ENCODE assay signal across 20 mouse cellular contexts in genomic region chr17:10306424-10306823, GRCm38 (mm10). TPM values are rescaled to one million over a fixed set of nuclear protein-coding genes. Genes with fewer than 3 reads are reported as not detected.
DNase-seq lines count a peak whose midpoint lies in the region; ATAC-seq lines count a peak whose summit lies in the region.
"Had no signal": no experiment of that assay in that cellular context is flagged by ENCODE, and none has a peak within 500 bp of the region (broad histone marks: within the 10 kb centered on the region; RNA-seq: fewer than 3 reads in every experiment).

No protein-coding gene starts in this region.

- DNase-seq in heart, postnatal 36 days: no peak
- no peak for DNase-seq in hindbrain, embryonic 10.5 days (ENCODE audit: low spot score)
- DNase-seq in neural tube, embryonic 10.5 days (ENCODE audit: extremely low spot score, low spot score): no peak
- no peak for DNase-seq in spleen, postnatal 14 days (ENCODE audit: low spot score in 2 of 2)
- DNase-seq: adrenal gland, postnatal 36 days; cerebellum, adult 9-10 months; gastrocnemius, postnatal 25 days; kidney, adult 8-10 months; kidney, postnatal 4 days; liver; liver, postnatal 0 days; lung, postnatal 36 days; thymus, postnatal 4 days had no signal

- no peak overlapping the region for H3K27ac ChIP-seq in heart, embryonic 11.5 days (ENCODE audit: low read depth, low read length)
- 0 out of 2 replicates have a peak overlapping the region, but pooled peaks have one; percentile 38 for H3K27ac ChIP-seq in hindbrain, embryonic 15.5 days (replicated peaks)
- H3K27ac ChIP-seq in hindbrain, embryonic 10.5 days: no peak overlapping the region
- H3K27ac ChIP-seq in neural tube, embryonic 13.5 days (replicated peaks): no peak overlapping the region
- H3K27ac ChIP-seq: embryonic facial prominence, embryonic 12.5 days; midbrain, embryonic 10.5 days had no signal

- no peaks in the 10 kb centered on the region for H3K27me3 ChIP-seq in heart, embryonic 11.5 days (ENCODE audit: control insufficient read depth, insufficient read depth, low read length)
- H3K27me3 ChIP-seq in hindbrain, embryonic 15.5 days: no peaks in the 10 kb centered on the region
- no peaks in the 10 kb centered on the region for H3K27me3 ChIP-seq in hindbrain, embryonic 10.5 days (ENCODE audit: insufficient read depth, poor library complexity, severe bottlenecking)
- no peaks in the 10 kb centered on the region for H3K27me3 ChIP-seq in neural tube, embryonic 13.5 days
- H3K27me3 ChIP-seq: embryonic facial prominence, embryonic 12.5 days; Patski had no signal

- ATAC-seq in heart, embryonic 11.5 days (replicated peaks; ENCODE audit: insufficient number of reproducible peaks, low FRiP score, low TSS enrichment): no peak
- no peak for ATAC-seq in hindbrain, embryonic 15.5 days (ENCODE audit: low FRiP score, low read depth)
- no peak for ATAC-seq in neural tube, embryonic 13.5 days (ENCODE audit: low read depth)
- ATAC-seq: activated CD4-positive, CD25-positive, alpha-beta regulatory T cell, adult 4 months; liver, postnatal 0 days; Patski had no signal

- H3K9me3 ChIP-seq in heart, embryonic 11.5 days (replicated peaks; ENCODE audit: control insufficient read depth, low read length): no peaks in the 10 kb centered on the region
- no peaks in the 10 kb centered on the region for H3K9me3 ChIP-seq in hindbrain, embryonic 15.5 days
- no peaks in the 10 kb centered on the region for H3K9me3 ChIP-seq in hindbrain, embryonic 10.5 days
- no peaks in the 10 kb centered on the region for H3K9me3 ChIP-seq in neural tube, embryonic 13.5 days
- H3K9me3 ChIP-seq: embryonic facial prominence, embryonic 12.5 days; midbrain, embryonic 10.5 days had no signal

- no peak overlapping the region for H3K9ac ChIP-seq in heart, embryonic 11.5 days (ENCODE audit: low read depth, low read length)
- no peak overlapping the region for H3K9ac ChIP-seq in hindbrain, embryonic 15.5 days
- 0 out of 2 replicates have a peak overlapping the region, but pooled peaks have one; percentile 31 for H3K9ac ChIP-seq in neural tube, embryonic 13.5 days
- H3K9ac ChIP-seq: embryonic facial prominence, embryonic 12.5 days; liver, postnatal 0 days had no signal

- no peaks in the 10 kb centered on the region for H3K36me3 ChIP-seq in heart, embryonic 11.5 days (ENCODE audit: control insufficient read depth, insufficient read depth, low read length)
- H3K36me3 ChIP-seq in hindbrain, embryonic 15.5 days: no peaks in the 10 kb centered on the region
- peaks cover 7% of the 10 kb centered on the region; the same call in 1 of the 2 replicates for H3K36me3 ChIP-seq in hindbrain, embryonic 10.5 days
- no peaks in the 10 kb centered on the region for H3K36me3 ChIP-seq in neural tube, embryonic 13.5 days
- H3K36me3 ChIP-seq: embryonic facial prominence, embryonic 12.5 days had no signal

- peak overlapping the region; percentile 22; the same call in 1 of the 2 replicates for H3K4me2 ChIP-seq in heart, embryonic 11.5 days
- H3K4me2 ChIP-seq in hindbrain, embryonic 15.5 days: peak overlapping the region; percentile 9; the same call in 1 of the 2 replicates
- peak overlapping the region; percentile 26; the same call in 1 of the 2 replicates for H3K4me2 ChIP-seq in neural tube, embryonic 13.5 days
- H3K4me2 ChIP-seq: embryonic facial prominence, embryonic 12.5 days had no signal

- WGBS in heart, embryonic 11.5 days (ENCODE audit: insufficient replicate concordance): 50% methylated on average over 2 of the region's 2 CpGs
- 47% methylated on average over 2 of the region's 2 CpGs for WGBS in hindbrain, embryonic 15.5 days
- WGBS in hindbrain, embryonic 10.5 days: 86% methylated on average over 2 of the region's 2 CpGs
- 70% methylated on average over 2 of the region's 2 CpGs for WGBS in neural tube, embryonic 13.5 days

- 0 out of 2 replicates have a peak, but pooled peaks cover 8% of the 10 kb centered on the region for H3K4me1 ChIP-seq in heart, embryonic 11.5 days (ENCODE audit: control insufficient read depth, insufficient read depth, low read length)
- H3K4me1 ChIP-seq in hindbrain, embryonic 15.5 days (replicated peaks): peaks cover 21% of the 10 kb centered on the region
- H3K4me1 ChIP-seq in hindbrain, embryonic 10.5 days (replicated peaks): peaks cover 25% of the 10 kb centered on the region
- H3K4me1 ChIP-seq in neural tube, embryonic 13.5 days (replicated peaks): peaks cover 29% of the 10 kb centered on the region

- intact Hi-C loops in heart, postnatal 36 days (cut with DNase I): no loop called here

- H3K4me3 ChIP-seq in heart, embryonic 11.5 days (ENCODE audit: low read depth, low read length): no peak overlapping the region
- H3K4me3 ChIP-seq in hindbrain, embryonic 15.5 days: no peak overlapping the region
- H3K4me3 ChIP-seq in hindbrain, embryonic 10.5 days: no peak overlapping the region
- H3K4me3 ChIP-seq in neural tube, embryonic 13.5 days: no peak overlapping the region
- H3K4me3 ChIP-seq: embryonic facial prominence, embryonic 12.5 days; midbrain, embryonic 10.5 days had no signal

RNA-seq across cellular contexts. Expression of gene Qk, which starts 13.2 kb away (rescaled TPM):
- 52.6 and 60.6 TPM in 2 replicates for polyA plus RNA-seq in heart, embryonic 11.5 days (2014; fragmentation: Nextera tagmentation; extraction: Ambion mirVana)
- total RNA-seq in heart, postnatal 36 days (2021): 100 to 1,000 TPM; 419 to 431 TPM
- polyA plus RNA-seq in hindbrain, embryonic 15.5 days (2015; fragmentation: Nextera tagmentation; extraction: Ambion mirVana): 45.3 and 47.2 TPM in 2 replicates
- polyA plus RNA-seq in hindbrain, embryonic 10.5 days (2016; fragmentation: Nextera tagmentation; extraction: Ambion mirVana): 34.6 and 41.4 TPM in 2 replicates
- 45.6 and 48.1 TPM in 2 replicates for polyA plus RNA-seq in neural tube, embryonic 13.5 days (2015; fragmentation: Nextera tagmentation; extraction: Ambion mirVana)
